Mouse (Mus musculus) liver, adult 2 months (tissue): ENCODE measurements around the gene Tldc2.

Experiments used
- CTCF ChIP-seq: fragments of 200-500 bp; IDR thresholded peaks from 2 replicates; pipeline ENCODE4 v1.5.1; 2011; ENCODE audit warnings: low read depth, low read length, control low read depth
- POLR2A ChIP-seq: fragments of 200-500 bp; IDR thresholded peaks from 2 replicates; pipeline ENCODE4 v1.6.1; 2011; ENCODE audit warnings: low read length, control low read depth; ENCODE audit not compliant: insufficient read depth; ENCODE audit errors: extremely low read depth

DNA sequence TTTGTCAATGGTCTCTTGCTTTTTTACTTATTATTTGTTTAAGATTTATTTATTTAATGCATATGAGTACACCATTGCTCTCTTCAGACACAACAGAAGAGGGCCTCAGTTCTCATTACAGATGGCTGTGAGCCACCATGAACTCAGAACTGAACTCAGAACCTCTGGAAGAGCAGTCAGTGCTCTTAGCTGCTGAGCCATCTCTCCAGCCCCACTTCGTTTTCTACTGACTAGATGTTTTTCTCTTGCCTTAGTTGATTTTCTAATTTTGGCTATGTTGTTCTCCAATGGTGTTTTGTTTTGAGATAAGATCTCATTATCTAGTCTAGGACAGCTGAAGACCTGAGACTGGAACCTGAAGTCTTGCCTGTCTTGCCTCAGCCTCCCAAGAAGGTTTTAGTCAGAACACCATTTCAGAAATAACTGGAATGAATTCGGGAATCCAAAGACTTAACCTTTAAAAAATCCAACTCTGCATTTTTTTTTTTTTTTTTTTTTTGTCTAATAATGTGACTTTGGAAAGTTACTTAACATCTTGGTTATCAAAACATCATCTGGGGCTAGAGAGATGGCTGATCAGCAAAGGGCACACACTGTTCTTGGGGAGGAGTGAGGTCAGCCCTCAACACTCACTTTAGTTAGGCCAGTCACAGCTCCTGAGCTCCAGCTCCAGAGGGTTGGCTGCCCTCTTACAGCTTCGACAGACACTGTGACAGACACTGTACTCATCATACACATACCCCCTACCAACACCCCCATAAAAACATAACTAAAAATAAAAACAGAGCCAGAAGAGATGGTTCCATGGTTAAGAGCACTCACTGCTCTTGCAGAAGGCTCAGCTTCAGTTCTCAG is 46.1 kb downstream of the Tldc2 start:
- no peak for TF ChIP-seq POLR2A
- TF ChIP-seq CTCF = no peak
